Mouse (Mus musculus): ENCODE data around the gene Nup37. TPM values are rescaled to one million over a fixed set of nuclear protein-coding genes. Genes with fewer than 3 reads are reported as not detected.

Nup37 gene
- 1 to 10 TPM; 7.0 to 7.2 TPM for total RNA-seq (2021)
- long read RNA-seq, experiment 1, transcript Nup37-201 (10 exons, 1,267 nt) = major isoform, 7 of 8 reads
- long read RNA-seq, experiment 1, partial matches to known transcripts = 1 of 8 reads
- long read RNA-seq, experiment 1, other reads (novel, unspliced or antisense) = 0 of 8 reads
- long read RNA-seq, experiment 2, transcript Nup37-201 (10 exons, 1,267 nt) = major isoform, 9 of 11 reads
- long read RNA-seq, experiment 2, partial matches to known transcripts = 0 of 11 reads
- long read RNA-seq, experiment 2, other reads (novel, unspliced or antisense) = 0 of 11 reads

DNA sequence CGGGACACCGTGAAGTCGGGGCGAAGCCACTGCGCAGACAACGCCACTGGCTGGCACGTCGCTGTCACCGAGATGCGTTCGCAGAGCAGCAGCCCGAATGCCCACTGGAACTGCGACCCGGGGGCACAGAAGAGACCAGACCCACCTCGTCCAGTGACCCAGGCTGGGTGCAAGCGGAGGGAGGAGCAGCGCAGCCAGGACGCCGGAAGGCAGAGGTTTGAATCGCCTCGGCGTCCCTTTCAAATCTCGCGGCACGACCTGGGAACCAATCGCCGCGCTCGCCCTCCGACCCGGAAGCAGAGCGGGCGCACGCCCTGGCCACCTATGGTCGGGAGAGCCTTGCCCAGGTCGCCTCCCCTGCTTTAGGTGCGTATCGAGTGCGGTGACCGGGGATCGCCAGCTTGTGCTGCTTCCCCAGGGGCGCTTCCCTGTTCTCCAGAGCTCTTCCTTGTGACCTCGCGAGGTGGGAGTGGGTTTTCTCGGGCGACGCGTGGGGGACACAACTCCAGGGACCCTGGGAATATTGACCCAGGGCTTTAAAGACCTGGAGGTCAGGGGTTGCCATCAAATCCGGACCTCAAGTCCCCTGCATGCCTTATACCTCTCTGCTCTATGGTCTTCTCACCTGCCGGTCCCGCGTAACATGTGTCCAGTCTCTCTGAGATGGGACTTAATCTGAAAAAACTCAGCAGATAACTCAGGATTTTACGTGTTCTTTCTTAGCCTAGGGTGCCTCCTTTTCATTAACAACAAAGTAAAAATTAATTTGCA lies at the start of gene Nup37, which contains the start of gene Parpbp:
Nup37 (plus strand) TSS at position 286 of the 771 bp plus-strand sequence.
Parpbp (minus strand) TSS at position 235 of the 771 bp plus-strand sequence.
- peak; percentile 85 to 92 for DNase-seq
- intact Hi-C loops (cut with DNase I) = no loop called here

DNA sequence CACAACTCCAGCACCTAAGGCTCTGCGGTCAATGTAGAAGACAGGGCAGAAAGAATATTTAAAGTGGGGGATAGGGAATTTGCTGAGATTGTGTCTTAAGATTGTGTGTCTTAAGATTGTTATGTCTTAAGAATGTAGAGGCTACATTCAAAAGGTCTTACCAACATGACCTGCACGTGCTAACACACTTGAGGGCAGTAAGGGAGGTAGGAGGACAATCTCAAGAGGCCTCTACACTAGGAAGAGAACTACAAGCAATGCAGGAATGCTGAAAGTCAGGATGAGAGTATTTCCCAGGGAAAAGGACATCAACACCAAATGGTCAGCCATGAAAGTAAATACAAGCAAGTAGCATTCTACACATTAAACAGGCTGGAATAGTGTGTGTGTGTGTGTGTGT lies 40.6 kb upstream of the Nup37 start:
- no peak for DNase-seq
- intact Hi-C loops (cut with DNase I) = no loop called here

DNA sequence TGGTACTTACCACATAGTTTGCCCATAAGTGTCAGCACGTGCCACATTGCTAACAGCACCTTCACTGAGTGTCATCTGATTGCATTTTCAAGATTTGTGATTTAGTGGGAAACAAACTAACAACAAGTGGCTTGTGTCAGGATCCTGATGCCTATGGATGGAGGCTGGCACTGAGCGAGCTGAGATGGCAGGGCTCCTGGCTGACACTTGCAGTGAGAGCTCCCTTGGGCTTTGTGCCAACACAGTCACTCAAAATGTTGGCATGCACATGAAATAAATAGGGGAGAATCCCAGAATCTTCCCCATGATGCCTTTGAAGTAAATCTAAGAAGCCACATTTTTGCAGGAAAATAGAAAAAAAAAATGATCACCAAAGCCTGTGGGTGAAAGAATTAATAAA lies 33.5 kb upstream of the Nup37 start:
- intact Hi-C loops (cut with DNase I) = no loop called here
- DNase-seq = no peak

DNA sequence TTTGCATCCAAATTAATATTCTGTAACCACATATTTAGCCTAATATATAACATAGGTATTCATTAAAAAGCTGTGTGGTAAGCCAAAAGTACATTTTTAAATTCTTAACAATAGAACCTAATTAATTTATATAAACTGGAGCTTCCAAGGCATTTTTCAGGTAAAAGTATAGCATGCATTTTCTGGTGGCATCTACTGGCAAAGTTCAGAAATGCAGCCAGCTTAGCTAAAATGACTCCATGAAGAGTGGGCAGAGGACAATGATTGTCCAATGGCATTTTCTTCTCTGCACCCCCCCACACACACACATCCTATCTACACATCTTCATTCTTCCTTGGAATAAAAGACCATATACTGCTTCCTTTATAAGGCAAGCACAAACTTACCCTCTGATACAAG lies 27.1 kb upstream of the Nup37 start:
- intact Hi-C loops (cut with DNase I) = no loop called here
- DNase-seq = no peak

GRCm38 (mm10) chr10:88135630-88136029 lies 11.2 kb upstream of the Nup37 start:
- intact Hi-C loops (cut with DNase I) = no loop called here
- DNase-seq = no peak

DNA sequence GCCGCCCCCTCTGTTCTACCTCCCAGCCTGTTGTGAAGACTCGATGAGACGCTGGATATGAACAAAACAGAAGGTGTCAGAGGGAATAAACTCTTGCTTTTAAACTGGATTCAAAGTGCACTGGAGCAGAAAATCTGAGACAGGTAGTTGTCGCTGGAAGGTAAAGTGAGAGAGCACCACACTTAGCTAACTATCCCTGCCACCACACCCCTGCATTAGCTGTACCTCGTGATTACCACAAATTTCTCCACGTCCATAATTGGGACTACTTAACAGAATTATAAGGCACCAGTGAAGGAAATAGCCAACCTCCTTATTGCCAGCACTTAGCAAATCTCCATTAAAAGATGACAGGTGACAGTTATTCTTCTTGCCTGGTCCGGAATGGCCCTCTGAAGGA lies 605 bp upstream of the Nup37 start:
- no peak for DNase-seq
- intact Hi-C loops (cut with DNase I) = no loop called here

DNA sequence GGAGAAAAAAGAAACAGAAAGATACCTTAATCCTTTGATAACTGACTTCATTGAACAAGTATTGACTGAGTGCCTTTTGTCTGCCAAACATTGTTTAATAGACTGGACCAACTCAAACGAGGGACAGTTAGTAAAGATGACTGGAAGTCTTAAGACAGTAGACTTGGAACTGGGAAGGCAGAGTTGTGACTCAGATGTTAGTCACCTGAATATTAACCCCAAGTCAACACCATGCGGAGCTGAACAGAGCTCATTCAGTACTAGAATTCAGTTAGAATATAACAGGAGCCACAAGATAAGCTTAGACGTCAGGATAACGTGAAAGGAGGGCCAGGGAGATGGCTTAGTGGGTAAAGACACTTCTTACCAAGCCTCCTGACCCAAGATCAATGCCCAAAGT lies 3.6 kb downstream of the Nup37 start:
- intact Hi-C loops (cut with DNase I) = no loop called here
- no peak for DNase-seq

- intact Hi-C loops (cut with DNase I) = no loop called here
Measured at GRCm38 (mm10) chr10:88151658-88152057, 4.9 kb downstream of the Nup37 start.

DNA sequence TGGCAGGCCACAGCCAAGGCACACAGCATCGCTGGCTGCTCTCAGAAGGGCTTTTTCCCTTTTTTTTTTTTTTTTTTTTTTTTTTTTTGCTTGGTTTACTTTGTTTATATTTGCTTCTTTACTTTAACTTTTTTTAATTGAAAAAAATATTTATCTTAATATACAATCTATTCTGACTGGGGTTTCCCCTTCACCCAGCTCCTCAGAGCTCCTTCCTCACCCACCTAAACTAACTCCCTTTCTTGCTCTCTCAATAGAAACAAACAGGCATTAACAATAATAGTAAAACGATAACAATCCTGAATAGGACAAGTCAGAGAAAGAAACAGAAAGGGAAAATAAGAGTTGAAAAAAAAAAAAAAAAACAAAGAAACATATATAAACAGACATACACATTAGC lies 15.3 kb downstream of the Nup37 start:
- DNase-seq = no peak
- intact Hi-C loops (cut with DNase I) = loop anchor here (10.0 kb wide), 1 partner anchor 163 kb away; no protein-coding TSS in a partner anchor

More at GRCm38 (mm10) chr10:88151658-88152057, 4.9 kb downstream of the Nup37 start:
- no peak for DNase-seq

GRCm38 (mm10) chr10:88162676-88163075 lies 15.9 kb downstream of the Nup37 start:
- intact Hi-C loops (cut with DNase I) = loop anchor here (10.0 kb wide), 1 partner anchor 162 kb away; no protein-coding TSS in a partner anchor
- DNase-seq = no peak

GRCm38 (mm10) chr10:88166158-88166557 lies 19.4 kb downstream of the Nup37 start:
- peak in 1 of 2 experiments; percentile 3 for DNase-seq
- intact Hi-C loops (cut with DNase I) = loop anchor here (10.0 kb wide), 1 partner anchor 159 kb away; no protein-coding TSS in a partner anchor

DNA sequence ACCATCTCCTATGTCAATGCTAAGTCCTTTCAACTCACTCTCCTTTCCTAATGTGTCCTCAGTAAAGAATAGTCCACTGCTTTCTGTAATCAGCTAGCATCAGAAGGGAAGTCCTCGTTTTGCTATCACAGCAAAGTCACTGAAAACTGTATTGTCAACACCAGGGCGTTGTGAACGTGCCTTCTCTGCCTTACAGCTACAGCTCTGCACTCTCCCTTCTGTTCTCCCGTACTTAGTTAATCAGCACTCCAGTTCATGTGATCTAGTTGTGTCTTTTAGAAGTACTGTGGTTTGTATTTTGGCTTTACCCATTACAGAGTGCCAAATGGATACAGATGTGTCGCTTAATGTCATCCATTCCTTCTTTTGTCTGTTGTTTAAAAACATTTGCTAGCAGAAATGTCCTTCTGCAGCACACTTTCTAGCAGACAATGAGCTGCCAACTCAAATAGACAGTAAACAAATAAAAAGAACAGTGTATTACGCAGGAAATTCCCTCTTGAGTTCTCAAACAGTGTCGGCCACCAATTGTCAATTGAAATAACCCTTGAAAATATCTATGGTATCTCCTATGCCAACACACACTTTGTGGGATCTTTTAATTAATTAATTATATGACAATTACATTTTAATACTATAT lies 20.8 kb downstream of the Nup37 start:
- no peak for DNase-seq
- intact Hi-C loops (cut with DNase I) = loop anchor here (10.0 kb wide), 1 partner anchor 157 kb away; no protein-coding TSS in a partner anchor

DNA sequence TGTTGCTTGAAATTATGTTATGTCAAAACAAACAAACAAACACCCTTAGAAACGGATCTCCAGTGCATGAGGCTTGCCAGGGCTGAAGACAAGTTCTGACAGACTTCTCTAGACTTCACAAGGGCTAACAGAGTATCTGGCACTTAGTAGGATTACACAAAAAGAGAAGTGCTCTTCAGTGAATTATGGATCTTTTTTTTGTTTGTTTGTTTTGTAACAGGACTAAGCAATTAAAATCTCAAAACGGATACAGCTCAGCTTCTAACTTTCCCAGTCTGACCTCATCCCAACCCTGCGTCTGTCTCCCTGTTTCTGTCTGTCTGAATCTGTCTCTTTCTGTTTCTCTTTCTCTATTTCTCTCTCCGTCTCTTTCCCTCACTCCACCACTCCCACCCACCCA lies 53.7 kb downstream of the Nup37 start:
- peak in 1 of 2 experiments; percentile 12 for DNase-seq
- intact Hi-C loops (cut with DNase I) = no loop called here

GRCm38 (mm10) chr10:88200951-88201638 lies 54.3 kb downstream of the Nup37 start, which contains the start of gene Washc3:
Gene Washc3, plus strand, starts transcription at chr10:88201093.
- intact Hi-C loops (cut with DNase I) = no loop called here

GRCm38 (mm10) chr10:88201650-88202049 lies 54.9 kb downstream of the Nup37 start:
- intact Hi-C loops (cut with DNase I) = no loop called here

More at GRCm38 (mm10) chr10:88200951-88201638, 54.3 kb downstream of the Nup37 start, which contains the start of gene Washc3:
- peak; percentile 88 to 91 for DNase-seq

GRCm38 (mm10) chr10:88202581-88202980 lies 55.8 kb downstream of the Nup37 start:
- no peak for DNase-seq
- intact Hi-C loops (cut with DNase I) = no loop called here

More at GRCm38 (mm10) chr10:88201650-88202049, 54.9 kb downstream of the Nup37 start:
- no peak for DNase-seq

GRCm38 (mm10) chr10:88203236-88203635 lies 56.4 kb downstream of the Nup37 start:
- DNase-seq = no peak
- intact Hi-C loops (cut with DNase I) = no loop called here

DNA sequence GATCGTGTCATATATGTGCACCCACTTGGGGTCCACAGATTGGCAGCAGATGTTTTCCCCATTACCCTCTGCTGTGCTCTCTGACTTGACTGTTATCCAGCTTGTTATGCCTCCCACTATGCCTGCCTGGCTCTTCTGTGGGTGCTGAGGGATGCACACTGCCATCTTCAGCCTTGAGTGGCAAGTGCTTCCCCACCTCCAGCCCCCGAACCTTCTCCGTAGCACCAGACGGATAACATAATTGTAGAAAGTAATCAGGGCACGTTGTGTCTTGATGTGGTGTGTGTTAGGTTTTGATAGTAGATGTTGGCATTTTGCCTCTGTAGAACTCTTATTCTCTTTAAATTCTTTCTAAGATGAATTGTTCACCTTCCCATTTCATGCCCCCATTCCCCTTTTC lies 65.9 kb downstream of the Nup37 start:
- intact Hi-C loops (cut with DNase I) = no loop called here
- no peak for DNase-seq

GRCm38 (mm10) chr10:88214800-88215514 lies 68.2 kb downstream of the Nup37 start:
- DNase-seq = no peak
- intact Hi-C loops (cut with DNase I) = no loop called here
